Mouse (Mus musculus): ENCODE measurements around the gene 1700013F07Rik. TPM values are rescaled to one million over a fixed set of nuclear protein-coding genes. Genes with fewer than 3 reads are reported as not detected.

The 1700013F07Rik gene
- polyA plus RNA-seq, 1 experiment from 2014 or later = 1.1 TPM

- Histone ChIP-seq H3K36me3 (no peaks in the 10 kb centered on the region), H3K9ac (no peak overlapping the region), H3K4me1 (peaks cover 5% of the 10 kb centered on the region; the same call in 1 of the 2 replicates), H3K27me3 (no peaks in the 10 kb centered on the region), H3K4me3 (no peak overlapping the region), H3K4me2 (no peak overlapping the region), H3K27ac (no peak overlapping the region), H3K9me3 (no peaks in the 10 kb centered on the region)
- 30% methylated on average over 9 of the region's 9 CpGs for WGBS
- no peak for ATAC-seq (ENCODE audit: borderline replicate concordance, extremely low read depth, low FRiP score, low TSS enrichment)
Observed at GRCm38 (mm10) chr3:108510716-108511483, 23.1 kb upstream of the 1700013F07Rik start.

- no peaks in the 10 kb centered on the region for H3K9me3 ChIP-seq
- H3K36me3 ChIP-seq = no peaks in the 10 kb centered on the region
- no peak overlapping the region for H3K4me3 ChIP-seq
- WGBS = 64% methylated on average over 3 of the region's 3 CpGs
- H3K27me3 ChIP-seq = no peaks in the 10 kb centered on the region
- no peak for ATAC-seq (ENCODE audit: borderline replicate concordance, extremely low read depth, low FRiP score, low TSS enrichment)
- no peak overlapping the region for H3K9ac ChIP-seq
- H3K27ac ChIP-seq = no peak overlapping the region
- H3K4me2 ChIP-seq = no peak overlapping the region
- H3K4me1 ChIP-seq = peaks cover 5% of the 10 kb centered on the region; the same call in 1 of the 2 replicates
Observed at GRCm38 (mm10) chr3:108513465-108513864, 20.5 kb upstream of the 1700013F07Rik start.

GRCm38 (mm10) chr3:108518276-108518675, 15.7 kb upstream of the 1700013F07Rik start:
- 33% methylated on average over 4 of the region's 4 CpGs for WGBS
- ATAC-seq (ENCODE audit: borderline replicate concordance, extremely low read depth, low FRiP score, low TSS enrichment) = no peak

GRCm38 (mm10) chr3:108523415-108523814, 10.5 kb upstream of the 1700013F07Rik start:
- H3K36me3 ChIP-seq = no peaks in the 10 kb centered on the region
- 81% methylated on average over 4 of the region's 4 CpGs for WGBS
- H3K4me2 ChIP-seq = no peak overlapping the region
- no peaks in the 10 kb centered on the region for H3K27me3 ChIP-seq
- H3K27ac ChIP-seq = no peak overlapping the region
- H3K4me1 ChIP-seq = no peaks in the 10 kb centered on the region
- no peak for ATAC-seq (ENCODE audit: borderline replicate concordance, extremely low read depth, low FRiP score, low TSS enrichment)
- no peaks in the 10 kb centered on the region for H3K9me3 ChIP-seq
- no peak overlapping the region for H3K9ac ChIP-seq
- H3K4me3 ChIP-seq = no peak overlapping the region

More at GRCm38 (mm10) chr3:108518276-108518675, 15.7 kb upstream of the 1700013F07Rik start:
- H3K9me3 ChIP-seq = no peaks in the 10 kb centered on the region
- H3K27me3 ChIP-seq = no peaks in the 10 kb centered on the region
- no peak overlapping the region for H3K4me3 ChIP-seq
- H3K9ac ChIP-seq = no peak overlapping the region
- no peak overlapping the region for H3K27ac ChIP-seq
- no peak overlapping the region for H3K4me2 ChIP-seq
- H3K36me3 ChIP-seq = no peaks in the 10 kb centered on the region
- no peaks in the 10 kb centered on the region for H3K4me1 ChIP-seq

GRCm38 (mm10) chr3:108528489-108528888, 5.5 kb upstream of the 1700013F07Rik start:
- ATAC-seq (ENCODE audit: borderline replicate concordance, extremely low read depth, low FRiP score, low TSS enrichment) = no peak
- WGBS = 90% methylated on average over 8 of the region's 8 CpGs
- no peak overlapping the region for H3K4me3 ChIP-seq
- H3K27me3 ChIP-seq = no peaks in the 10 kb centered on the region
- H3K9ac ChIP-seq = no peak overlapping the region
- no peaks in the 10 kb centered on the region for H3K9me3 ChIP-seq
- H3K36me3 ChIP-seq = no peaks in the 10 kb centered on the region
- no peak overlapping the region for H3K4me2 ChIP-seq
- 0 out of 2 replicates have a peak, but pooled peaks cover 4% of the 10 kb centered on the region for H3K4me1 ChIP-seq
- no peak overlapping the region for H3K27ac ChIP-seq

GRCm38 (mm10) chr3:108533114-108533885, 650 bp upstream of the 1700013F07Rik start:
- no peaks in the 10 kb centered on the region for H3K36me3 ChIP-seq
- H3K4me3 ChIP-seq = no peak overlapping the region
- 46% methylated on average over 9 of the region's 9 CpGs for WGBS
- ATAC-seq (ENCODE audit: borderline replicate concordance, extremely low read depth, low FRiP score, low TSS enrichment) = no peak
- H3K9ac ChIP-seq = no peak overlapping the region
- H3K4me2 ChIP-seq = no peak overlapping the region
- peak overlapping the region; percentile 53 for H3K27ac ChIP-seq
- peaks cover 16% of the 10 kb centered on the region for H3K4me1 ChIP-seq
- no peaks in the 10 kb centered on the region for H3K9me3 ChIP-seq
- H3K27me3 ChIP-seq = peaks cover 8% of the 10 kb centered on the region; the same call in 1 of the 2 replicates

GRCm38 (mm10) chr3:108535896-108536516, 2.1 kb downstream of the 1700013F07Rik start:
- no peak for ATAC-seq (ENCODE audit: borderline replicate concordance, extremely low read depth, low FRiP score, low TSS enrichment)
- 8% methylated on average over 14 of the region's 15 CpGs for WGBS
- Histone ChIP-seq H3K36me3 (no peaks in the 10 kb centered on the region), H3K27ac (no peak overlapping the region), H3K4me2 (peak overlapping the region; percentile 82), H3K27me3 (peaks cover 8% of the 10 kb centered on the region; the same call in 1 of the 2 replicates), H3K4me1 (peaks cover 16% of the 10 kb centered on the region), H3K9me3 (no peaks in the 10 kb centered on the region), H3K4me3 (peak overlapping the region; percentile 39), H3K9ac (no peak overlapping the region)

GRCm38 (mm10) chr3:108536517-108537260, 2.7 kb downstream of the 1700013F07Rik start, which contains the start of gene 5330417C22Rik:
5330417C22Rik (minus strand) TSS chr3:108536536.
- peak; percentile 75 for ATAC-seq (ENCODE audit: borderline replicate concordance, extremely low read depth, low FRiP score, low TSS enrichment)
- Histone ChIP-seq H3K4me2 (peak within 1 kb of the TSS; percentile 82), H3K9ac (no peak within 1 kb of the TSS), H3K4me1 (peaks cover 16% of the 10 kb centered on the region), H3K9me3 (no peaks in the 10 kb centered on the region), H3K27me3 (peaks cover 8% of the 10 kb centered on the region; the same call in 1 of the 2 replicates), H3K4me3 (peak within 1 kb of the TSS; percentile 39), H3K27ac (no peak within 1 kb of the TSS), H3K36me3 (no peaks in the 10 kb centered on the region)
- under 1% methylated on average over 31 of the region's 35 CpGs for WGBS

GRCm38 (mm10) chr3:108537303-108537702, 3.4 kb downstream of the 1700013F07Rik start:
- Histone ChIP-seq H3K36me3 (no peaks in the 10 kb centered on the region), H3K9ac (0 out of 2 replicates have a peak overlapping the region, but pooled peaks have one; percentile 10), H3K4me2 (peak overlapping the region; percentile 38), H3K27me3 (peaks cover 8% of the 10 kb centered on the region; the same call in 1 of the 2 replicates), H3K4me3 (0 out of 2 replicates have a peak overlapping the region, but pooled peaks have one; percentile 1), H3K9me3 (no peaks in the 10 kb centered on the region), H3K4me1 (peaks cover 16% of the 10 kb centered on the region), H3K27ac (no peak overlapping the region)
- peak; percentile 41; the same call in 1 of the 2 replicates for ATAC-seq (ENCODE audit: borderline replicate concordance, extremely low read depth, low FRiP score, low TSS enrichment)
- WGBS = 3% methylated on average over 17 of the region's 17 CpGs

- Histone ChIP-seq H3K4me3 (no peak overlapping the region), H3K27ac (no peak overlapping the region), H3K36me3 (no peaks in the 10 kb centered on the region), H3K4me2 (no peak overlapping the region), H3K27me3 (no peaks in the 10 kb centered on the region), H3K9me3 (no peaks in the 10 kb centered on the region), H3K4me1 (0 out of 2 replicates have a peak, but pooled peaks cover 5% of the 10 kb centered on the region), H3K9ac (no peak overlapping the region)
- 78% methylated on average over 11 of the region's 11 CpGs for WGBS
- ATAC-seq (ENCODE audit: borderline replicate concordance, extremely low read depth, low FRiP score, low TSS enrichment) = no peak
Observed at GRCm38 (mm10) chr3:108542299-108542698, 8.3 kb downstream of the 1700013F07Rik start.

- Histone ChIP-seq H3K4me3 (peak overlapping the region; percentile 71), H3K9me3 (no peaks in the 10 kb centered on the region), H3K27me3 (no peaks in the 10 kb centered on the region), H3K4me1 (peaks cover 4% of the 10 kb centered on the region; the same call in 1 of the 2 replicates), H3K4me2 (peak overlapping the region; percentile 83), H3K27ac (peak overlapping the region; percentile 77), H3K36me3 (peaks cover 21% of the 10 kb centered on the region), H3K9ac (peak overlapping the region; percentile 91)
- WGBS = under 1% methylated on average over 42 of the region's 42 CpGs
- ATAC-seq (ENCODE audit: borderline replicate concordance, extremely low read depth, low FRiP score, low TSS enrichment) = peak; percentile 72
Observed at GRCm38 (mm10) chr3:108554111-108554561, 20.2 kb downstream of the 1700013F07Rik start.

All from lung, embryonic 15.5 days (tissue).